9 mouse cellular contexts compared by ENCODE assay signal in the genomic region with DNA sequence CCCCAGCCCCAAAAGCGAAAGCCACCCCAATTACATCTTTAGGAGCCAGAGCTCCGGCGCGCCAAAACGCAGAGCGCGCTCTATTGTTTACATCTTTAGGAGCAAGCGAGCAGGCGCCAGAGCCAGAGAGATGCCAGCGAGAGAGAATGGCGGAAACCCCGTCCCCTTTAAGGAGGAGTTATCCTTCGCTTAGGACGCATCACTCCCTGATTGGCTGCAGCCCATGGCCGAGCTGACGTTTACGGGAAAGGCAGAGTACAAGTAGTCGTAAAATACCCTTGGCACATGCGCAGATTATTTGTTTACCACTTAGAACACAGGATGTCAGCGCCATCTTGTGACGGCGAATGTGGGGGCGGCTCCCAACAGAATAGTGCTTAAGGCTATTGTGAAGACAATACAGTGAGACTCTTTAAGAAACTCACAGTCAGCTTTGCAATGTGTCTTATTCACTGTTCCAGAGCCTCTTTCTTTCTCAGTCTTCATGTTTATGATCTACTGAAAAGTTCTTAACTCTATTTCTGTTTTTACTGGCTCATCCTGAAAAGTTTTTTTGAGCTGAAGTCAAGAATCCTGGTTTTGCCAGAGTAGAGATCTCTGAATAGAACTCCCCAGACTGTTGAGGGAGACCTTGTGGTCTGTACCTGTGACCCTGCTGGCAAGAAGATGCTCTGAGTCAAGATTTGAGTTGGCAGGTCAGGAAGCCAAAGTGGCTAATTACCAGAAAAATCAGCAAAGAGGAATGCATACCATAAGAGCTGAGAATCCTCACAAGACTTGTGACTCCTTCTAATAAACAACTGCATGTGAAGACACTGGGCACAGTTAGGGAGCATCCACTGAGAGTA. TPM values are rescaled to one million over a fixed set of nuclear protein-coding genes. Genes with fewer than 3 reads are reported as not detected.
DNase-seq lines count a peak whose midpoint lies in the region; ATAC-seq and TF ChIP-seq lines count a peak whose summit lies in the region.
"Not testable (repeated sequence)": the region's sequence is repeated elsewhere in the genome, so short reads cannot be mapped to it uniquely, and the experiment has no call there.
"Had no signal": no experiment of that assay in that cellular context is flagged by ENCODE, and none has a peak within 500 bp of the region (broad histone marks: within the 10 kb centered on the region; RNA-seq: fewer than 3 reads in every experiment).

No protein-coding gene starts in this region.

- peak; percentile 69 for DNase-seq in brain, embryonic 14.5 days (ENCODE audit: low read depth)
- DNase-seq in naive thymus-derived CD4-positive, alpha-beta T cell, adult 2 months (ENCODE audit: low read depth), result peak; percentile 50

- TF ChIP-seq CTCF in brain, embryonic 14.5 days (IDR thresholded peaks at IDR 0.05; ENCODE audit: borderline replicate concordance, extremely low read depth, insufficient read depth, insufficient read length), result not testable (repeated sequence)

- not testable (repeated sequence) for H3K27me3 ChIP-seq in embryonic facial prominence, embryonic 15.5 days; hindbrain, embryonic 13.5 days; limb, embryonic 13.5 days; lung, embryonic 16.5 days (ENCODE audit: control insufficient read depth, insufficient read depth, low read depth, low read length)

- 47% methylated on average over 5 of the region's 23 CpGs for WGBS in embryonic facial prominence, embryonic 15.5 days
- 60% methylated on average over 6 of the region's 23 CpGs for WGBS in hindbrain, embryonic 13.5 days
- 62% methylated on average over 6 of the region's 23 CpGs for WGBS in limb, embryonic 13.5 days
- WGBS in lung, embryonic 16.5 days, result 46% methylated on average over 4 of the region's 23 CpGs

- H3K4me3 ChIP-seq in embryonic facial prominence, embryonic 15.5 days (replicated peaks), result peak overlapping the region; percentile 23
- peak overlapping the region; percentile 30 for H3K4me3 ChIP-seq in hindbrain, embryonic 13.5 days
- H3K4me3 ChIP-seq in limb, embryonic 13.5 days, result peak overlapping the region; percentile 28; the same call in 1 of the 2 replicates
- not testable (repeated sequence) for H3K4me3 ChIP-seq in lung, embryonic 16.5 days (ENCODE audit: low read length)

- not testable (repeated sequence) for TF ChIP-seq POLR2A in brain, embryonic 14.5 days (IDR thresholded peaks at IDR 0.05; ENCODE audit: borderline replicate concordance, extremely low read depth, insufficient read depth, insufficient read length, poor library complexity, severe bottlenecking)

- H3K9ac ChIP-seq in embryonic facial prominence, embryonic 15.5 days; hindbrain, embryonic 13.5 days; limb, embryonic 13.5 days; lung, embryonic 16.5 days (ENCODE audit: low read length): not testable (repeated sequence)

- H3K9me3 ChIP-seq in embryonic facial prominence, embryonic 15.5 days (replicated peaks); hindbrain, embryonic 13.5 days; limb, embryonic 13.5 days; lung, embryonic 16.5 days (ENCODE audit: control insufficient read depth, low read length): not testable (repeated sequence)

- not testable (repeated sequence) for H3K27ac ChIP-seq in embryonic facial prominence, embryonic 15.5 days (replicated peaks); hindbrain, embryonic 13.5 days; limb, embryonic 13.5 days; lung, embryonic 16.5 days (ENCODE audit: low read length)

- H3K4me2 ChIP-seq in embryonic facial prominence, embryonic 15.5 days (replicated peaks); lung, embryonic 16.5 days (ENCODE audit: low read depth, low read length): not testable (repeated sequence)
- H3K4me2 ChIP-seq in hindbrain, embryonic 13.5 days, result peak overlapping the region; percentile 30; the same call in 1 of the 2 replicates
- H3K4me2 ChIP-seq in limb, embryonic 13.5 days (replicated peaks), result 0 out of 2 replicates have a peak overlapping the region, but pooled peaks have one; percentile 14

- not testable (repeated sequence) for H3K4me1 ChIP-seq in embryonic facial prominence, embryonic 15.5 days; hindbrain, embryonic 13.5 days (replicated peaks); limb, embryonic 13.5 days; lung, embryonic 16.5 days (replicated peaks; ENCODE audit: control insufficient read depth, insufficient read depth, low read length)

- H3K36me3 ChIP-seq in embryonic facial prominence, embryonic 15.5 days; hindbrain, embryonic 13.5 days; limb, embryonic 13.5 days; lung, embryonic 16.5 days (ENCODE audit: control insufficient read depth, insufficient read depth, low read length): not testable (repeated sequence)

- not testable (repeated sequence) for ATAC-seq in embryonic facial prominence, embryonic 15.5 days (ENCODE audit: insufficient number of reproducible peaks, low FRiP score, low TSS enrichment, low read depth); limb, embryonic 13.5 days (ENCODE audit: low FRiP score, low read depth)
- ATAC-seq in frontal cortex, adult (ENCODE audit: low TSS enrichment), result peak; percentile 22; the same call in 1 of the 2 replicates
- ATAC-seq in hindbrain, embryonic 13.5 days (ENCODE audit: low FRiP score), result peak; percentile 82
- 0 out of 2 replicates have a peak, but pooled peaks have one; percentile 41 for ATAC-seq in lung, embryonic 16.5 days (ENCODE audit: low read depth)

RNA-seq across cellular contexts. Expression of a gene that starts 41.7 kb away (rescaled TPM):
- polyA plus RNA-seq in brain, embryonic 14.5 days (2012; rRNA removed), result 0.18 TPM in 1 of 2 replicates, not detected in the other
- polyA plus RNA-seq in embryonic facial prominence, embryonic 15.5 days (2015; fragmentation: Nextera tagmentation; extraction: Ambion mirVana), result not detected in 2 replicates
- not detected in 2 replicates for polyA plus RNA-seq in hindbrain, embryonic 13.5 days (2015; fragmentation: Nextera tagmentation; extraction: Ambion mirVana)
- polyA plus RNA-seq in limb, embryonic 13.5 days (2015; fragmentation: Nextera tagmentation; extraction: Ambion mirVana), result not detected in 2 replicates
- not detected in 2 replicates for polyA plus RNA-seq in lung, embryonic 16.5 days (2015; fragmentation: Nextera tagmentation; extraction: Ambion mirVana)
- polyA plus RNA-seq: heart, embryonic 11.5 days; stomach, embryonic 14.5 days had no signal

RNA-seq across cellular contexts. Expression of a gene that starts 42.0 kb away (rescaled TPM):
- polyA plus RNA-seq in brain, embryonic 14.5 days (2012; rRNA removed), result 42.6 and 49.7 TPM in 2 replicates
- 27.4 and 28.4 TPM in 2 replicates for polyA plus RNA-seq in embryonic facial prominence, embryonic 15.5 days (2015; fragmentation: Nextera tagmentation; extraction: Ambion mirVana)
- polyA plus RNA-seq in hindbrain, embryonic 13.5 days (2015; fragmentation: Nextera tagmentation; extraction: Ambion mirVana), result 28.3 and 29.5 TPM in 2 replicates
- 20.6 and 21.3 TPM in 2 replicates for polyA plus RNA-seq in limb, embryonic 13.5 days (2015; fragmentation: Nextera tagmentation; extraction: Ambion mirVana)
- polyA plus RNA-seq in lung, embryonic 16.5 days (2015; fragmentation: Nextera tagmentation; extraction: Ambion mirVana), result 12.0 and 15.6 TPM in 2 replicates
